Mouse (Mus musculus) left cerebral cortex, adult 6 months (tissue): ENCODE measurements around the gene Zfp420. TPM values are rescaled to one million over a fixed set of nuclear protein-coding genes. Genes with fewer than 3 reads are reported as not detected.

Experiments
- long read RNA-seq, 2 experiments: library from polyadenylated mRNA; unstranded; transcript quantifications; one replicate each; pipeline ENCODE4 v2.0.0; 2019 to 2020
- polyA plus RNA-seq: library from polyadenylated mRNA; unstranded; fragments of <200 nt; fragmentation: Nextera tagmentation; gene quantifications from 2 replicates; pipeline ENCODE4 v1.2.3, GENCODE M21; 2021

Zfp420 gene
- 5.6 and 7.6 TPM in 2 replicates for polyA plus RNA-seq
- long read RNA-seq, experiment 1, transcript Zfp420-202 (4 exons, 2,537 nt), result major isoform, 42 of 104 reads
- long read RNA-seq, experiment 1, transcript Zfp420-201 (3 exons, 2,744 nt), result minor isoform, 16 of 104 reads
- long read RNA-seq, experiment 1, partial matches to known transcripts, result 23 of 104 reads
- long read RNA-seq, experiment 1, other reads (novel, unspliced or antisense), result 22 of 104 reads
- long read RNA-seq, experiment 2, transcript Zfp420-202 (4 exons, 2,537 nt), result major isoform, 7 of 13 reads
- long read RNA-seq, experiment 2, partial matches to known transcripts, result 0 of 13 reads
- long read RNA-seq, experiment 2, other reads (novel, unspliced or antisense), result 4 of 13 reads

DNA sequence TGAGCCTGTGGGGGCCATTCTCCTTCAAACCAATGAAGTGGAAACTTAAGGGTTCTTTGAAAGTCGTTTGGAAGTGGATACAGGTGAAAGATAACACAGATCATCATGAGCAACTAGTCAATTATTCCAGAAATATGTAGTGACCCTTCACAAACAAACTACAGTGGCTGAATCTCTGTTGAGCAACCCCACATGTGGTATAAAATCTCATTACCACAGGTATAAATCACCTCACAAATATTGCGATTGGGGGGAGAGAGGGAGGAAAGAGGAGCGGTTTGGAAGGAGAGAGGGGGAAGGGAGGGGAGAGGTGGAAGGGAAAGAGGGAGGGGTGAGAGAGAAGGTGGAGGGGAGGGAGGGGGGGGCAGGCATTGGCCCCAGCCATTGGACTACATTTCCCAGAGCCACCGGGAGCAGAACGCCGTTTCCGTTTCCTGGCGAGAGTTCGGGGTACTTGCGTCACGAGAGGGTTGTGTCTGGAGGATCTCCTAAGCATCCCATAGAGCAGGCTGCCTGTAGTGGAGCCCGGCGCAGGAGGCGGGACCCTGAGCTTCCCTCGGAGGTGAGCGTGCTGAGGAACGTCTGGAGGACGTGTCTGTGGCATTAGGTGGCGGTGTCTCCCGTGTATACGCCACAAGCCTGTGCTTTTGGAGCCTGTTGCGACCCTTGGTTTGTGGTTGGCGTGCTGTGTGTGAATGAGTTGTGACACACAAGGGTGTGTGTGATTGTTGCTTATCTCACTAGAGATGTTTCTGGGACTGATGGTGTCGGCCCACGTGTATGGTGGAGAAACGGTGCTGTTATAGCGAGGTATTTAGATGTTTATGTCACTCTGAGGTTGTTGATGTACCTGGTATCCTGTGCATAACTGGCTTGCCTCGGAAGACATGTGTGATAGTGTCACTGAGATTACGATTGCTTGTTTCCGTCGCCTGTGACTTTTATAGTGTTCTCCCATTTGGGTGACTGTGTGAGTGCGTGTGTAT lies at the start of gene Zfp420:
Gene Zfp420, plus strand, starts transcription at position 448 of the 986 bp plus-strand sequence.

DNA sequence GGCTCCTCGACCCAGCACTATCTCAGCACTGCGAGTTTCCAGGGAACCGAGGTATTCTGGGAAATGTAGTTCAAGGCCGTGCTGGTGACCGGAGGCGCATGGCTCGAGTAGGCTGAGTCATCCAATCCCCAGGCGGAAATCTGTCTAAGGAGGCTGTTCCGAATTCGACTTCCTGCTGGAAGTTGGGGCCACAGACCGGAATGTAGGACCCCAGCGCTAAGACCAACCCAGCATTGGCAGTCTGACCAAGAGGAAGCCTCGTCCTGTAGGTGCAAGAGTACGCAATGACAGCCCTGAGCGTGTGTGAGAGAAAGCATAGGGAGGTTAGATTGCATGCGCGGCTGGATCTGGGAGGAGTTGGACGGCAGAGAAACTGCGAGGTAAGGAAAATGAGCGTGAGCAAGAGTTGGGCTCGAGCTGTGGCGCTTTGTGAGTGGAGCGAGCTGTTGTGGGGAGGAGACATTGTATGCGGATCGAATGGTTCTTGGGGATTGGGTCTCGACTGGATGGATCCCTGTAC lies 43.8 kb upstream of the Zfp420 start, which contains the start of gene Zfp790:
Gene Zfp790, plus strand, starts transcription at position 205 of the 520 bp plus-strand sequence.

DNA sequence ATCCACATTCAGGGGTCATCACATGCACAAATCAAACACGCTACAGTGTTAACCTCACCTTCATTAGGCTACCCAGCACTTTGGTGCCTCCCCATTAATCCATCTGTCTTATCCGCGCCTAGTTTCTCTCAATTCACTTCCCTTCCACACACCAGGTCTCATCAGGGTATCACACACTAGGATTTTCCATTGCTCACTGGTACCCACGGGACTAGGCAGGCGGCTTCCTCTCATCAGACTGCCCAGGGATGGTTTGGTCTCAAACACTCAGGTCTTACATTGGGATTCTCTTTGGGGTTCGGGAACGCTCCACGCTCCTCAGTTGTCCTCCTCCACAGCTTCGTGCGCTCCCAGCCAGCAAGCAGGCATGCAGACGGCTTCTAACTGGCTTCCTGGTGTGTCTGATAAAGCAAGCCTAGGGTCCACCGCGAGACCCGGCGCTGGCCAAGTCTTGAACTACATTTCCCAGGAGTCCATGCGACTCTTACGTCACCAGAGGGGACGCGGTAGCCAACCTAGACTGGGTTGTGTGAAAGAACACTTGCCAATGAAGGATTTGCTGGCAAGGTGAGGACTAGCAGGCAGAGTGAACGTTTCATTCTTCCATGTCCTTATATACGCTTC lies 6.4 kb upstream of the Zfp420 start, which contains the start of gene Zfp940:
Gene Zfp940, minus strand, starts transcription at position 451 of the 624 bp plus-strand sequence.

DNA sequence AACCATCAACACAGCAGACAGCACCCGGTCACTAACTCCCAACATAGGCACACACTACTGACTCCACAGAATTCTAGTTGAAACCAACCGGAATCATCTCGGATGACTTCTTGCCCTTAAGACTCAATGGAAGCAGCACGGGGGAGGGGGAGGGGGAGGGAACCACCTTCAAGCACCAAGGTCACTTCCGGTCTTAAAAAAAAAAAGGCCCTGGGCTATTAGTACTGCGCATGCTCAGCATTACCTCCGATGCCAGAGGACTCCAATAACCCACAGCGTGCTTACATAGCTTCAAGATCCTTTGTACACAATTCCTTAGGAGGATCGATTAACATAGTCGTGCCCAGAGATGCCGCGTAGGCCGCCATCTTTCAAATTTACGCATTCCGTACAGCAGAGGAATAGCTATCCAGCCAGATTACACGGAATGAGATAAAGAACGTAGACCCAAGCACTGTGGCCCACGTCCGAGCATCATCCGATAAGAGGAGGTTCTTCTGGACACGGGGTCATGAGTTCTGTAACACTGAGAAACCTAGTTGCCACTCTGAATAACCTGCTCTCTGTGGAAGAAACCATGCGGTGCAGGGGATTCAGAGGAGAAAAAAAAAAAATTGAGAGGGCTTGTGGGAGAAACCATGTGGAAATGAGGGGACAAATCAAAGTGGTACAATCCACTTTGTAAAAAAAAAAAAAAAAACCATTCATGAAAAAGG lies 46.3 kb downstream of the Zfp420 start, which contains the start of gene Zfp27:
Gene Zfp27, minus strand, starts transcription at position 607 of the 716 bp plus-strand sequence.

DNA sequence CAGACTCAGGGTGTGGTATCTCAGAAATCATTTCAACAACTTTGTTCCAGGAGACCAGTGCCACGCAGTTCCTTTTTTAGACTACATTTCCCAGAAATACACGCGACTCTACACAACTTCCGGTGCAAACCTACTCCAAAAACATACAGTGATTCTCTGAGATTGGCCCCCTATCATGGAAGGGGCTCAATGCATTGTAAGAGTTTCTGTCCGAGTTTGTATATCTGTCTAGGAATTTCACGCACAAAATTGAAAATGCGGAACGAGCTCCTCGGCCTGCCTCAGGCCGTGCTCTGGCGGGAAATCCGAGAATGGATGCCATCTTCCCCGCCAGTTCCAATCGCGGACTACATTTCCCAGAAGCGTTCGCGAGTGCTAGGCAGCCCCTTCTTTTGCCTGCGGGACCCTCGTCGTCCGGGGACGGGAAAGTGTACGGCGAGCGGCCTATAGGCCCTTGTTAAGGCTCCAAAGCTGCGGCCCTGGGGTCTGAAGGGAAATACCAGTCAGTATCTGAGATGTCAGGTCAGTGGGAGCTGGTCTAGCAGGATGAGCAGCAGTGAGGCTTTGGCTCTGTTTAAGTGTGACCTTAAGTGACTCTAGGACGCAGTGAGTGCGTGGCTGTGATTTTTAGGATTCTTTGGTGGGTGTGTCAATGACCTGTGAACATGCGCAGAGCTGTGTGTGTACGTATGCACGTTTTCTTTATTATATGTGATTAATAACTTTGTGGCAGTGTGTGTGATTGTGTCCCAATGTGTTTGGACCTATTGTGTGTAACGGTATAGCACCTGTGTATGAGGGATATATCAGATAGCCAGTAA lies 48.6 kb downstream of the Zfp420 start, which contains the start of gene Zfp383:
Gene Zfp383, plus strand, starts transcription at position 94 of the 821 bp plus-strand sequence.

Other genes with a start within 250 kb of the Zfp420 start
- not detected in 2 replicates for gene Catsperg2, start 132.9 kb upstream of the Zfp420 start, polyA plus RNA-seq
- 4.5 and 5.1 TPM in 2 replicates for gene Zfp84, start 91.4 kb upstream of the Zfp420 start, polyA plus RNA-seq
- gene Zfp30, start 76.0 kb upstream of the Zfp420 start, polyA plus RNA-seq, result 7.4 and 9.3 TPM in 2 replicates
- gene Zfp790, start 43.9 kb upstream of the Zfp420 start, polyA plus RNA-seq, result 5.4 and 5.5 TPM in 2 replicates
- gene Zfp940, start 6.3 kb upstream of the Zfp420 start, polyA plus RNA-seq, result 5.5 TPM in 2 replicates
- 6.9 and 9.4 TPM in 2 replicates for gene Zfp27, start 46.6 kb downstream of the Zfp420 start, polyA plus RNA-seq
- 1.4 and 1.8 TPM in 2 replicates for gene Zfp383, start 48.2 kb downstream of the Zfp420 start, polyA plus RNA-seq
- gene Zfp74, start 94.1 kb downstream of the Zfp420 start, polyA plus RNA-seq, result 7.3 and 10.7 TPM in 2 replicates
- gene Zfp568, start 124.0 kb downstream of the Zfp420 start, polyA plus RNA-seq, result 0.28 and 0.87 TPM in 2 replicates
- gene Zfp14, start 191.4 kb downstream of the Zfp420 start, polyA plus RNA-seq, result 4.4 and 5.3 TPM in 2 replicates
- 2.5 TPM in 2 replicates for gene Zfp82, start 212.9 kb downstream of the Zfp420 start, polyA plus RNA-seq
- 0.59 and 0.85 TPM in 2 replicates for gene Gm26920, start 230.4 kb downstream of the Zfp420 start, polyA plus RNA-seq
- gene Zfp566, start 230.5 kb downstream of the Zfp420 start, polyA plus RNA-seq, result 7.2 and 9.2 TPM in 2 replicates
- gene Zfp260, start 234.8 kb downstream of the Zfp420 start, polyA plus RNA-seq, result 52.2 and 70.6 TPM in 2 replicates